Mouse (Mus musculus) thymus, adult 2 months (tissue): ENCODE results near the gene Adamts18.

Source experiments
- CTCF ChIP-seq: fragments of 200-500 bp; IDR thresholded peaks from 2 replicates; pipeline ENCODE4 v1.5.1; 2012; ENCODE audit warnings: mild to moderate bottlenecking, control low read depth, low read length, moderate library complexity, borderline replicate concordance; ENCODE audit not compliant: control insufficient read depth, poor library complexity, insufficient read depth; ENCODE audit errors: extremely low read depth
- POLR2A ChIP-seq: fragments of 200-500 bp; IDR thresholded peaks from 2 replicates; pipeline ENCODE4 v1.6.1; 2012; ENCODE audit warnings: mild to moderate bottlenecking, low read length, control low read depth, moderate library complexity; ENCODE audit not compliant: control insufficient read depth, poor library complexity, insufficient read depth; ENCODE audit errors: extremely low read depth

DNA sequence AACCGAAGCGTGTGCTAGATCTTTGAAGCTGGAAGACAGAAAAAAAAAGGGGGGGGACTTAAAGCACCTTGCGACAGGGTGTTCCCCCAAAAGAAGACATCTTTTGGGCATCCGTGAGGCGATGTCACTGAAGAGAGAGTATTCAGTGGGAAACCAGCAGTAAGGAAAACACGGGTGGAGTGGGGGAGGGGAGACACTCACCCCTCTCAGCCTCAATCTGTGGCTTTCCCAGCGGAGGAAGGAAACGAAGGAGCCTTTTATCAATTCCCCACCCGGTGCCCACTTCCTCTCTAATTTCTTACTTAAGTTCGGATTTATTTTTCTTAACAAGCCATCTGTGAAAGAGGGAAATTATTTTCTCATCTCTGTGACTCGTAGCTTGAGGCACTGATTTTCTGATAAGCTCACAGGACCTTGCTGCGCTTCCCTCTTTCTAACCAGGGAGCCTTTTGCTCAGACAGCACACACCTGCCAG is 895 bp downstream of the Adamts18 start:
- TF ChIP-seq CTCF, result no peak
- TF ChIP-seq POLR2A, result no peak
